Mouse (Mus musculus): ENCODE results near the gene Sec1.

GRCm38 (mm10) chr7:45642503-45643255 is 51.5 kb downstream of the Sec1 start:
- TF ChIP-seq CTCF (IDR thresholded peaks at IDR 0.05; ENCODE audit: low read depth, low read length) (no peak), GATA2 (IDR thresholded peaks at IDR 0.05; ENCODE audit: borderline replicate concordance, low read depth, low read length) (no peak), GATA1 (IDR thresholded peaks at IDR 0.05; ENCODE audit: borderline replicate concordance, low read length) (no peak), TAL1 (conservative IDR thresholded peaks at IDR 0.05; ENCODE audit: low read depth, low read length) (no peak), POLR2AphosphoS5 (IDR thresholded peaks at IDR 0.05; ENCODE audit: insufficient replicate concordance, low read depth, low read length) (no peak)
